Mouse (Mus musculus) heart, postnatal 25 days (tissue): Measurements from ENCODE around the gene Elk4. TPM values are rescaled to one million over a fixed set of nuclear protein-coding genes. Genes with fewer than 3 reads are reported as not detected.

Experiments used
- DNase-seq: peaks from one replicate; pipeline ENCODE4 v3.0.0; 2022; ENCODE audit warnings: low spot score
- intact Hi-C: fragments of 180-260 bp; cut with DNase I; formaldehyde crosslinking; loops from one replicate; pipeline ENCODE4 v1.15.1; 2025
- total RNA-seq, 2 experiments: library from RNA; stranded (reverse); gene quantifications; 2 replicates each; pipeline ENCODE4 v1.2.3; 2021

The Elk4 gene
- total RNA-seq, 2 experiments from 2014 or later, result 87.2 to 87.5 TPM

DNA sequence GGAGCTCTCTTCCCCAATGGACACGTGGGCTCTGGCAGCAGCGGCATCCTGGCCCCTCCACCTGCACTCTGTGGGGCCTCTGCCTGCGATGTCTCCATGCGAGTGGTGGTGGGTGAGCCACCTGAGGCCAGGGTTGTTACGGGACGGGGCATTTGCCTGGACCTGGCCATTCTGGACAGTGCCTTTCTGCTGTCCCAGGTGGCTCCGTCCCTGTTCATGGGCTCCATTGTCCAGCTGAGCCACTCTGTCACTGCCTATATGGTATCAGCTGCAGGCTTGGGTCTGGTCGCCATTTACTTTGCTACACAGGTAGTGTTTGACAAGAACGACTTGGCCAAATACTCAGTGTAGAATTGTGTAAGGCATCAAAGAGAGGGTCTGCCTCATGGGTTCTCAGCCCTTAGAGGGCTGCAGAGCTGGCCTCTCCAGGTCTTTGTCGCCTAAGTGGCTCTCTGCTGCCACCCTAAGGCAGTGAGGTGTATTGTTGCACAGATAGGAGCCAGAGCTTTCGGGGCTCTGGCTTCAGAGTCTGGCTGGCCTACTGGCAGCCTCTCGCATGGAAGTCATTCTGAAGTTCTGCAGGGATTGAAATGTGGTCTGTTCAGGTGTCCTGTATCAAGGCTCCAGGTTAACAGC, 25.9 kb upstream of the Elk4 start:
- no peak for DNase-seq
- intact Hi-C loops, result loop anchor here (2.0 to 10.0 kb wide), 4 partner anchors 45 to 269 kb away; no protein-coding TSS in a partner anchor

DNA sequence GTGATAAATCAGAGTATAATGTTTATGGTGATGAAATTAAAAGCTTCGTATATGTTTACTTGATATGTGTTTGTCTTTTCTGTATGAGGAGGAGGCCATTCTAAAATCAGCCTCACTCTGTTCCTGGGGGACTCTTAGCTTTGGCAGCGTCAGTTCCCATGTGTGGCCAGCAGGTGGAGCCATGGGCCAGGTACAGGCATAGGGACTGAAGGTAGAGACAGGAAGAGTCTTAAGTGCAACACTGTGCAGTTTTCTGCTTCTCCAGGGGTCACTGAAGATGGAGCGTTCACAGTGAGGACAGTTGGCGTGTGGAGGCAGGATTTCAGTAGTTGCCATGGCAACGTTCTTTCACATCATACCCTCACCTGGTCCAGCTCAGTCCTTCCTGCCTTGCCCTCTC, 24.5 kb upstream of the Elk4 start:
- intact Hi-C loops, result loop anchor here (5.0 to 10.0 kb wide), 3 partner anchors 174 to 271 kb away; no protein-coding TSS in a partner anchor

DNA sequence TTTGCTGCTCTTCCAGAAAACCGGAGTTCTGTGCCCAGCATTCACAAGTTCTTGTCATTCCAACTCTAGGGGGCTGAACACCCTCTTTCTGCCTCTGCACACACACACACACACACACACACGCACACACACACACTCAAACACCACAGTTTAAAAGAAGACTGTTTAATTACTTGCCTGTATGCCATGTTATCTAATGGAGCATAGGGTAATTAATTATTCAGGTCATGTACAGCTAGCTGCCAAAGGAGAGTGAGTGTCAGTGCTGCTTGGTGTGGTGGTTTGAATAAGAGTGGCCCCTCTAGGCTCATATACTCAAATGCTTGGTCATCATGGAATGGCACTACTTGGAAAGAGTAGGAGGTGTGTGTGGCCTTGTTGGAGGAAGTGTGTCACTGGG, 23.6 kb upstream of the Elk4 start:
- DNase-seq, result no peak
- intact Hi-C loops, result loop anchor here (5.0 to 10.0 kb wide), 3 partner anchors 173 to 272 kb away; no protein-coding TSS in a partner anchor

More for the DNA sequence above, 24.5 kb upstream of the Elk4 start:
- DNase-seq, result no peak

DNA sequence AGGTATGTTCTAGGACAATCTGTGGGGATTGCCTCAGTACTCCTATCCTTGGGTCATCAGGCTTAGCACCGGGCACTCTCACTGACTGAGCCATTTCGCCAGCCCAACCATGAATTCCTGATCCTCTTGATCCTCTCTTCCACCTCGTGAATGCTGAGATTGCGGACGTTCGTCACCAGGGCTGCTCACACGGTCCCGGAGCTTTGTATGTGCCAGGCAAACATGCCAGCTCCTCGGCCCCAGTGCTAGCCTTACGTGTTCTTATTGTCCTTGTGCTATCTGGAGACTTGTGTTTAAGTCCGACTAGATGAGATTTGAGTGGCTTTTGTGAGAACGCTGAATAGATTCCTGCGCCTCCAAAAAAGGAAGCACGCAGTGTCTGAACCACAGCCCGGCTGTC, 20.0 kb upstream of the Elk4 start:
- DNase-seq, result no peak
- intact Hi-C loops, result loop anchor here (10.0 kb wide), 1 partner anchor 247 kb away; no protein-coding TSS in a partner anchor

DNA sequence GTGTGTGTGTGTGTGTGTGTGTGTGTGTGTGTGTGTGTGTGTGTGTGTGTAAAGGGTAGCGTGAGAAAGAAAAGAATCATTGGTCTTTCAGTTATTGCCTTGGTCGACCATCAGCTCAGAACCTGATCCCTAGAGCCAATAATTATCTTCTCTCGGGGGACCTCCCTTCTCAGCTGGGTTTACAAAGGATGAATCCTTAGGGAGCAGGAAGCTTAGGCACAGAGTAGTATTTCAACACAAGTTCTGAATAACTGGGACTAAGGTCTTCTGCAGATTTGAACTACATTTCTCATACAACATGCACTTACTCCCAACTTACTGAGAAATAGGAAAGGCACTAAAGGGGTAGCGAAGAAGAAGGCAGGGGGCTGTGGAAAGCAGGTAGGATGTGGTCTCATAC, 17.9 kb upstream of the Elk4 start:
- intact Hi-C loops, result loop anchor here (10.0 kb wide), 1 partner anchor 245 kb away; no protein-coding TSS in a partner anchor
- DNase-seq, result no peak

DNA sequence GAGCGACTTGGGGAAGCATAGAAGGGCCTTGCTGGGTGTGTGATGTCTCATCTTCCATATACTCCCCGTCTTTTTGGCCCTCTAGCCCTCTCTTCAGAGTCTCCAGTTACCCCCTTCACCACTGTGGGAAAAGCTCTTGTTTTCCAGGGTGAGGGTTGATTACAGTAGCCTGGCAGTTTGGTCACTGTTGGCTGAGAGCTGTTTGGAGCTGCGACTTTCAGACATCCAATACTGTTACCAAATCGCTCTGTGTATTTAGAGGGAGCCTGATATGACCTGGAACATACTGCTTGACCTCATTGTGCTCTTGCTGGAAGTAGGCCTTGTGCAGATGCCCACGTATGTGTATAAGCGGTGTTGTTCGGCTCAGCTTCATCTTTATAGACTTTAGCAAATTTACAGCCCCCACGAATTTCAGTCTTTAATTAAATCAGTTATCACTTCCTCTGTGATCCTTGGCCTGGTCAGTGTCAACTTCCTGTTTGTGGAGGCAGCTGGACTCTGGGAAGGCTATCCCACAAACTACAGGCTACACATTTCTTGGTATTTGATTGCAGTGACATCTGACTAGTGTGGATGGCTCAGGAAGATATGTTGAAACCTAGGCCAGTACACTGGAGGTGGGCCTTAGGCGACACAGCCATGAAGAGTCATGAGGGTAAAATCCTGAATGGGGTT, 17.2 kb upstream of the Elk4 start:
- intact Hi-C loops, result no loop called here
- DNase-seq, result no peak

DNA sequence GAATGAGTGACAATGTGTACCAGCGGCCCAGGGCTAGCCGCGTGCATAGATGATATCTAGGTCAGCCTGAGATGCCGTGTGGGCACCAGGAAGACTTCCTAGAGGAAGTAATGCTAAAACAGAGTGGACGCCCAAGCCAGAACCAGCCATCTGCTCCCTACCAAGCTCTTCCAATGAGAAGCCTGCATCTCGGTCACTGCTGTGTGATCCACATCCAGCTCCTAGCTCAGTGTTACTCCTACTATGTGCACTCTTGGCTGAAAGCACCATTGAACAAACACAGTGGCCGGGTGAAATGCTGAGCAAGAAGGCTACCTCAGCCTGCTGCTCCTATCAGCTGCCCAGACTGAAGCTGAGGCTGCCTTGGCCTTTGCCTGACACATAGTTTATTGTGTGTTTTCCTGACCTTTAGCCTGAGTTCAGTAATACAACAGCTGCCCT, 14.8 kb upstream of the Elk4 start:
- intact Hi-C loops, result no loop called here
- DNase-seq, result no peak

DNA sequence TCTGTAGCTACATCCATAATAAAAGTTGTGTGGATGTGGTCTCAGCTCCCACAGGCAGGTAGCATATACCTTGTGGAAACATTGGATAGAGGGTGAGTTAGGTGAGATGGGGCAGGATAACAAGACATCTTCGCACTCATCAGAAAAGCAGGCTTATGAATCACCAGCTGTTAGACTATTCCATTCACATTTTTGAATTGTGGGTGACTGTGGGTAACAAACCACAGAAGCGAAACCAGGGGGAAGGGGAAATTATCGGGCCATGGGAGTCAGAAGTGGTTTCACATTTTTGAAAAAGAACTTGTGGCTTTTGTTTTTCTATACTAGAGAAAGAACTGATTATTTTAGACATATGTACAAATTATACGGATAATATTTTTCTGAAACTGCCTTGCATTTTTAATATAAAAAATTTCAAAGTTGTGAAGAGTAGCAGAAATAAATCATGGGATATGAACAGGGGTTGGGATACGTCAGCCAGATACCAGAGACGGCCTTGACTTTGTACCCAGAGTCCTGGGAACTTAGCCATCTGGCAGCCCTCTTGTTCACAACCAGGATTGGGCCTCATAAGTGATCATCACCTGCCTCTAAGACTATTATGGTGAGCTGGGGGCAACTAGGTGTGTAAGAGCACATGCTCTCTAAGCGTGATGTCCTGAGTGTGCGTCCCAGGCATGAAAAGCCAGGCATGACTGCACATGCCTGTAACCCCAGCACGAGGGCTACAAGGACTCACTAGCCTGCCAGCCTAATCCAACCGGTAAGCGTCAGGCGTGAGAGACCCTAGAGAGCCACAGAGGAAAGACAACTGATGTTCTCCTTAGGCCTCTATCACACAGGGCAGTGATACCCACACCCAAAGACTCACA, 14.0 kb upstream of the Elk4 start:
- DNase-seq, result no peak
- intact Hi-C loops, result loop anchor here (2.0 kb wide), 1 partner anchor 53 kb away; no protein-coding TSS in a partner anchor

DNA sequence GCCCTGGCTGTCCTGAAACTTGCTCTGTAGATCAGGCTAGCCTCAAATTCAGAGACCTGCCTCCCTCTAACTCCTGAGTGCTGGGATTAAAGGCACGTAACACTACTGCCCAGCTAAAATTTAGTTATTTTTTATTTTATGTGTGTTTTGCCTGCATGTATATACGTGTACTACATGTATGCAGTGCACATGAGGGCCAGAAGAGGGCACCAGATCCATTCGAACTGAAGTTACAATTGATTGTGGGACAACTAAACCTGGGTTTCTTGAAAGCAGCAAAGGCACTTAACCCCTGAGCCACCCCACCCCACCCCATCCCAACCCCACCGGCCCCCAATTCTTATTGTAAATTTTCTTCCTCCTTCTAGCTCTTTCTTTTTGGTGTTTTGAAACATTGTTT, 12.3 kb upstream of the Elk4 start:
- no peak for DNase-seq

DNA sequence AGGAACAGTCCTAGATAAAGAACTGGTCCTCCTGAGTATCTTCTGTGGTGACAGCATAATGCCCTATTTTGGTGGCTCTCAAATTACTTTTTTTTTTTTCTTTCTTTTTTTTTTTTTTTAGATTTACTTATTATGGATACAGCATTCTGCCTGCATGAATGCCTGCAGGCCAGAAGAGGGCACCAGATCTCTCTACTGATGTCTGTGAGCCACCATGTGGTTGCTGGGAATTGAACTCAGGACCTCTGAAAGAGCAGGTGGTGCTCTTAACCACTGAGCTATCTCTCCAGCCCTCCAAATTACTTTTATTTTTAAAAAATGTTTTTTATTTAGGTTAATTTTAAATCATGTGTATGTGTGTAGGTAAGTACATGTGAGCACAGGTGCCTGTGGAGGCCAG, 6.9 kb upstream of the Elk4 start:
- intact Hi-C loops, result no loop called here

More for the DNA sequence above, 12.3 kb upstream of the Elk4 start:
- intact Hi-C loops, result loop anchor here (1.0 to 2.0 kb wide), 2 partner anchors 52 to 121 kb away; no protein-coding TSS in a partner anchor

DNA sequence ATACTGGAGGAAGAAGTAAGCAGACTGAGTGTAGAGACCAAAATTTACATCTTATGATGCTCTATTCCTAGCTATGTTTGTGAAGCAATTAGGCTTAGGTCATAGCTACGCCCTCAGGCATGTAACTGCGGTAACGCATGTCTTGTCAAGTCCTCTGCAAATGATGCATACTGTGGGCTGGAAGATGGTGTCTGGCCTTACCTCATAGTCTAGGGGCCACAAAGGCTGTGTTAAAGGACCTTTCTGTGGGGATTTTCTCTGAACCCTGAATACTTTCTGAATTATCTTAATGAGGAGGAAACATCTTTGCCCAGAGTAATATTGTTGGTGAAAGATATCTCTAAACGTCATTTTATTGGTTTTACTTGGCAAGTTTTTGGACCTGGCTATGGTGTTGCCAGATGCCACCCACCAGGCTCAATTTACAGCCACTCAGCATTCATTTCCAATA, 5.5 kb upstream of the Elk4 start:
- intact Hi-C loops, result no loop called here
- no peak for DNase-seq

More for the DNA sequence above, 6.9 kb upstream of the Elk4 start:
- DNase-seq, result no peak

DNA sequence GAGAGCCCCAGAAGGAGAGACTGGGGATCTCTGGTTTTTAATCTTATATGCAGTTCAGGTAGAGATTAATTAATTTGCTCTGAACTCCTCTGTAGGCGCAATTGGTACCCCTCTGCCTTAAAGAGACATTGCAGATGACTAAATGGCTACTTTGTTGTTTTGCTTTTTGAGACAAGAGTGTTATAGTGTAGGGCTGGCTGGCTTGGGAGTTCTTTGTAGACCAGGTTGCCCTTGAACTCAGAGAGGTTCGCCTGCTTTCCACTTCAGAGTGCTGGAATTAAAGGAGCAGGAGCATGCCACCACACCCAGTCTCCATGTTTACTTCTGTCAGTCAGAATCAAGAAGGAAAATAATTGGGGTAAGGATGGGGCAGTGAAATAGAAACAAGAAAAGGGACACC, 4.3 kb upstream of the Elk4 start:
- intact Hi-C loops, result no loop called here
- no peak for DNase-seq

DNA sequence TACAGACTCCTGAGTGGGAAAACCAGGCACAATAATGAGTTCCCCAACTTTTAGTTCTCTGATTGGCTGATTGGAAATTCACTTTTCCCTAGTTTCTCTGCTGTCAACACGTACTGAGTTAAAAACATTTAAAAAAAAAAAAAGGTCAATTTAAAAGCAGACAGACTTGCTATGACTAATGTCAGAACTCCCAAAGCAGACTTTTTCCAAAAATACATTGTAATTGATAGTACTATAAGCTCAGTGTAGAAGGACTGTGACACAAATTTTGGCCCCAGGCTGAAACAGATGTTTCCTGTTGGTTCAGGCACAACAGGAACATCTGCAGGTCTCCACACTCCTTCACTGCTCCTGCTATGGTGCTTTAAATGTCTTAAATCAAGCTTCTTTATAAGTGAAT, 3.6 kb upstream of the Elk4 start:
- intact Hi-C loops, result no loop called here

DNA sequence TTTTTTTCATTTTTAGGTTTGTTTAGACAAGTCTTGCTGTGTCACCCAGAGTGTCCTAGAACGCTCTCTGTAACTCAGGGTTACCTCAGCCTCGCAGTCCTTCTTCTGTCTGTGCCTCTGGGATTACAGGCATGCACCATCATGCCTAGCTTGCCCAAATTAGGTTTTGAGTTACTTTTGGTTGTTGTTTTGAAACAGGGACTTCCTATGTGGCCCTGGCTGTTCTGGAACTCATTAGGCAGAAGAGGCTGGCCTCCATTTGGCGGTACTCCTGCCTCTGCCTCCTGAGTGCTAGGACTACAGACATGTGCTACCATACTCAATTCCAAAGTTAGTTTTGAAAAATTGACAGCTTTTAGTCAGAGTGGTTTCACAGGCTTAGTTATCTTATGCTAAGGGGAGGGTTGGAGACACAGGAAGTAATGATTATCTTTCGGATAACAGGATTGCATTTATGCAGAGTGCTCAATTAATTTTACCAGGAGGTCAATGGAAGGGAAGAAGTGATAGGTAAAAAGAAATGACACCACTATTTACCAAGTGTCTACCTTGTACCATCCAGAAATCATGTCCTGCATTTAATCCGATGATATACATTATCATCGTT, 2.7 kb upstream of the Elk4 start:
- intact Hi-C loops, result no loop called here
- no peak for DNase-seq

More for the DNA sequence above, 3.6 kb upstream of the Elk4 start:
- peak; percentile 35 for DNase-seq

DNA sequence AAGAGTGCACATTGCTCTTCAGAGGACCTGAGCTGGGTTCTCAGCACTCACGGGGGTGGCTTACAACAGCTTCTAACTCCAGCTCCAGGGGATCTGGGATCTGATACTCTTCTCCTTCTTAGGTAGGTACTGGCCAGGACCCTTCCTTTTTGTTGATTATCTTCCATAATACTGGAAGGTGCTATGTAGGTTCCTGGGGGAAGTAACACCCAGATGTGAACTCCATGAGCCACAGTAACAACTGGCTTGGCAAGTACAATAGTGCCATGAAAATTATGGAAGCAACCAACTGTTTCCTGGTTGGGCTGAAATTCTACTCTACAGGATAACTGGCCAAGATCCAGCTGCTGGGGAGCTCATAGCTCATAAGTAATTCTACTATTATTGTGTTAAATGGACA, 1.9 kb upstream of the Elk4 start:
- intact Hi-C loops, result no loop called here
- DNase-seq, result no peak

DNA sequence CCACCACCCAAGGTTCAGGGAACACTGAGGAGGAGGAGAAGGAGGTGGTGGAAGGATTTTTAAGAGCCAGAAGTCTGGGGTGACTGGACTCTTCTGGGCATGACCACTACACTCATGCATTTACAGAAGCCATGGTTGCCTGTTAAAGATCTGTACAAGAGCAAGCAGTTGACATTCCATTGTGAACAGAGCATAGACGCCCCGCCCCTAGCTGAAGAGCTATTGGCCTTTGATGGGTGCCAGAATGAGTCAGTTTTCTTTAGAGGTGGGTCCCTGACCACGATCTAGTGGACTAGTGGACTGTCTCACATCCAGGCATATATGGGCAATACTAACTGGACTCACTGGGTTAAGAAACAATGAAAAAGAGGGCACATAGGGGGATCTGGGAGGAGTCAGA, 1.4 kb upstream of the Elk4 start:
- DNase-seq, result no peak
- intact Hi-C loops, result no loop called here

DNA sequence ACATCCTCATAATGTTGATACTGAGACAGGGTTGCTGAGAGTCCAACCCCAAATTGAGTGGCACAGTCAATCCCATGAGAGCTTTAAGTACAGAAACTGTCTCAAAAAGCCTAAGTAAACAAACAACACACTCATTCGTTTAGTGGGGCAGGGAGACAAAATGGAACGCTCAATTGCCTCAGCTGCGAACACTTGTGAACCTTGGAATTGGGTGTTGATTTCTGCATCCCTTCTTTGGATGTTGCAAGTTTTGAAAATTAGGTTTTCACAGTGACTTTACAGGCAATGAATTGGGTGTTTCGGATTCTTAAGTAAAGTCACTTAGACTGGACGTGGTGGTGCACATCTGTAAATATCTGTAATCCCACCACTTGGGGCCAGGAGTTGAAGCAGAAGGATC, 686 bp upstream of the Elk4 start:
- intact Hi-C loops, result no loop called here
- no peak for DNase-seq

DNA sequence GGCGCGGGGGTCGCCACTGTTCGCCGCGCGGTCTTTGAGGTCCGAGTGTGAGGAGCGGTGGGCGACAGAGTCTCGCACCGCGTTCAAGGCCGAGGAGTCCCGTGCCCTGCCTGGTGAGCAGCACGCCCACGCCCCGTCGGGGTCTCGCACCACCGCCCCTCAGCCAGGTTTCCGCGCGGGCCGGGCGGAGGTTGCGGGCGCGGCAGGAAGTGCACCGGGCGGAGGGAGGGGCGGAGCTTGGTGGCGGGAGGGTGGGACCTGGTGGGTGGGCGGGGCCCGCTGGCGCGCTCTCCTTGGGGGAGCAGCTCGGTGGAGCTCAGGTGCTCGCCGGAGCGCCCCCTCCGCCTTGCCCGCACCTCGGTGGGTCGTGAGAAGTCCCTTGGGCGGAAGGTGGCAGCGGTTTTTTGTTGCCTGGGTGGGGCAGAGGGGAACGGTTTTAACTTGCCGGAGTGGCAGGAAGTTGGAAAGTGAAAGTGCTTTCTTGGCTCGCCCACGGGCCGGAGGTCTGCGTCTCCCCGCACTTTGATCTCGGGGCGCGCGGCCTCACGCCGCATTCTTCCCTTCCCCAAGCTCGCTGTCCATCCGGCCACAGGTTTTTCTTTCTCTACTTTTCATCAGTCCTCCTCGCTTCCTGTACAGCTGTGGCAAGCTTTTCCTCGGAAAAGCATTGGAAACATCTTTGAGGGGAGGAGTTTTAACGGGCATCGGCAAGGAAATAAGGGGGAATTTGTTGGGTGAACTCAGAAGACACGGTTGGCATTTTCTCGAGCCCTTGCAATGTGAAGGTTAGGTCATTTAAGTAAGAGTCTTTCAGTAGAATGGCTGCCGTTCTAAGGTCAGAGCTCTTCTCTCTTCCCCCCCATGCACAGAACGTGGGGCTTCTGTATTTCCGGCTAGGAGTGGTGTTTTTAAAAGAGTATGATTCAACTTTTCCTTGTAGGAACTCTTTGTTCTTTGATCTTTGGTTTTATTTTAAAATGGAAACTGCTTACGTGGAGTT, 721 bp downstream of the Elk4 start:
- DNase-seq, result peak; percentile 77
- intact Hi-C loops, result loop anchor here (2.0 kb wide), 1 partner anchor 33 kb away; no protein-coding TSS in a partner anchor
